Mouse (Mus musculus): Measurements from ENCODE around the gene Hspb9.
A peak's percentile ranks its signal among the peaks of the same experiment; 100 is the strongest.

Hspb9 gene

GRCm38 (mm10) chr11:100730477-100731205 lies 17.0 kb downstream of the Hspb9 start:
- DNase-seq (ENCODE audit: low spot score): no peak

GRCm38 (mm10) chr11:100735134-100735865 lies 21.6 kb downstream of the Hspb9 start:
- no peak for DNase-seq (ENCODE audit: low spot score)

GRCm38 (mm10) chr11:100735954-100736745 lies 22.5 kb downstream of the Hspb9 start:
- no peak for DNase-seq (ENCODE audit: low spot score)

- DNase-seq (ENCODE audit: low spot score): no peak
These were observed 23.1 kb downstream of the Hspb9 start for GRCm38 (mm10) chr11:100736746-100737080.

- DNase-seq (ENCODE audit: low spot score): no peak
These were observed 23.6 kb downstream of the Hspb9 start for GRCm38 (mm10) chr11:100737105-100737733.

GRCm38 (mm10) chr11:100738066-100738604 lies 24.5 kb downstream of the Hspb9 start, which contains the start of gene Rab5c:
TSS of gene Rab5c (minus strand) at chr11:100738215.
- peak; percentile 96 for DNase-seq (ENCODE audit: low spot score)

GRCm38 (mm10) chr11:100738749-100739148 lies 25.1 kb downstream of the Hspb9 start:
- no peak for DNase-seq (ENCODE audit: low spot score)

- no peak for DNase-seq (ENCODE audit: low spot score)
These were observed 27.7 kb downstream of the Hspb9 start for GRCm38 (mm10) chr11:100741348-100741747.

- DNase-seq (ENCODE audit: low spot score): no peak
These were observed 31.4 kb downstream of the Hspb9 start for GRCm38 (mm10) chr11:100745085-100745484.

- no peak for DNase-seq (ENCODE audit: low spot score)
These were observed 32.9 kb downstream of the Hspb9 start for GRCm38 (mm10) chr11:100746546-100746945.

- DNase-seq (ENCODE audit: low spot score): no peak
These were observed 33.5 kb downstream of the Hspb9 start for GRCm38 (mm10) chr11:100747114-100747513.

GRCm38 (mm10) chr11:100748620-100749019 lies 35.0 kb downstream of the Hspb9 start:
- no peak for DNase-seq (ENCODE audit: low spot score)

- DNase-seq (ENCODE audit: low spot score): no peak
These were observed 35.8 kb downstream of the Hspb9 start for GRCm38 (mm10) chr11:100749469-100749868.

GRCm38 (mm10) chr11:100750127-100750526 lies 36.5 kb downstream of the Hspb9 start:
- no peak for DNase-seq (ENCODE audit: low spot score)

GRCm38 (mm10) chr11:100752294-100752693 lies 38.6 kb downstream of the Hspb9 start:
- no peak for DNase-seq (ENCODE audit: low spot score)

GRCm38 (mm10) chr11:100754021-100754692 lies 40.5 kb downstream of the Hspb9 start:
- no peak for DNase-seq (ENCODE audit: low spot score)

GRCm38 (mm10) chr11:100754693-100755057 lies 41.0 kb downstream of the Hspb9 start:
- no peak for DNase-seq (ENCODE audit: low spot score)

GRCm38 (mm10) chr11:100756476-100756875 lies 42.8 kb downstream of the Hspb9 start:
- DNase-seq (ENCODE audit: low spot score): no peak

GRCm38 (mm10) chr11:100757566-100757965 lies 43.9 kb downstream of the Hspb9 start:
- no peak for DNase-seq (ENCODE audit: low spot score)

- DNase-seq (ENCODE audit: low spot score): no peak
These were observed 45.3 kb downstream of the Hspb9 start for GRCm38 (mm10) chr11:100758707-100759610.
